Mouse (Mus musculus) thymus, adult 2 months (tissue): Measurements from ENCODE around the gene Zfp598.

ENCODE experiments used
- CTCF ChIP-seq: fragments of 200-500 bp; IDR thresholded peaks from 2 replicates; pipeline ENCODE4 v1.5.1; 2012; ENCODE audit warnings: mild to moderate bottlenecking, control low read depth, low read length, moderate library complexity, borderline replicate concordance; ENCODE audit not compliant: control insufficient read depth, poor library complexity, insufficient read depth; ENCODE audit errors: extremely low read depth
- POLR2A ChIP-seq: fragments of 200-500 bp; IDR thresholded peaks from 2 replicates; pipeline ENCODE4 v1.6.1; 2012; ENCODE audit warnings: mild to moderate bottlenecking, low read length, control low read depth, moderate library complexity; ENCODE audit not compliant: control insufficient read depth, poor library complexity, insufficient read depth; ENCODE audit errors: extremely low read depth

DNA sequence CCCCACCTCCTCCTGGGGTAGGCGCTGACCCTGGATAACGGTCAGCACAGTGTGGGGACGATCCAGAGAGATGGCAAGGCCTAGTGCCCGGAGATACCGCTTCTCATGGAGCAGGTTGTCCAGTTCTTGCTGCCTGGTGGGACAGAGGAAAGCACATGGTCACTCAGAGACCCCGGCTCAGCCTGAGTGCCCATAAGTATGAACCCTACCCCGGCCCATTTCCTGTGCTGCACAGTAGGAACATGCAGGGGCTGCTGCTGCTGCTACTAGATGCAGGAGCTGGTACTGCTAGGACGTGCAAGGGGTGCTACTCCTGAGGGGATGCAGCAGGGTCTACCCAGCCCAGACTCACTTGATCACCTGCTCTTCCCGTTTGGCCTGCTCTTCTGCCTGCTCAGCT is 31.8 kb downstream of the Zfp598 start:
- TF ChIP-seq CTCF (no peak), POLR2A (no peak)
